Mouse (Mus musculus) embryonic facial prominence, embryonic 12.5 days (tissue): ENCODE measurements around the gene Zmat3. TPM values are rescaled to one million over a fixed set of nuclear protein-coding genes. Genes with fewer than 3 reads are reported as not detected.

Source experiments
- ATAC-seq: fragments of 200-750 bp; cut with Nextera tagmentation; 2 replicates; pipeline ENCODE4 v1.8.0; 2017; ENCODE audit not compliant: insufficient number of reproducible peaks, insufficient read depth, low FRiP score, low TSS enrichment
- H3K27ac ChIP-seq: fragments of 300-500 bp; sonication (generic); 2 replicates; pipeline ENCODE4 v1.5.1; 2016; ENCODE audit warnings: mild to moderate bottlenecking
- H3K27me3 ChIP-seq: fragments of 300-500 bp; sonication (generic); 2 replicates; pipeline ENCODE4 v1.6.1; 2016; ENCODE audit warnings: mild to moderate bottlenecking, moderate library complexity
- H3K36me3 ChIP-seq: fragments of 300-500 bp; sonication (generic); 2 replicates; pipeline ENCODE4 v1.6.1; 2016; ENCODE audit warnings: mild to moderate bottlenecking
- H3K4me1 ChIP-seq: fragments of 300-500 bp; sonication (generic); 2 replicates; pipeline ENCODE4 v1.6.1; 2016
- H3K4me2 ChIP-seq: fragments of 300-500 bp; sonication (generic); replicated peaks from 2 replicates; pipeline ENCODE4 v1.6.1; 2016; ENCODE audit warnings: mild to moderate bottlenecking, moderate library complexity
- H3K4me3 ChIP-seq: fragments of 300-500 bp; sonication (generic); 2 replicates; pipeline ENCODE4 v1.5.1; 2016; ENCODE audit warnings: mild to moderate bottlenecking
- H3K9ac ChIP-seq: fragments of 300-500 bp; sonication (generic); 2 replicates; pipeline ENCODE4 v1.6.1; 2016; ENCODE audit warnings: mild to moderate bottlenecking, moderate library complexity
- H3K9me3 ChIP-seq: fragments of 300-500 bp; sonication (generic); 2 replicates; pipeline ENCODE4 v1.6.1; 2016; ENCODE audit warnings: mild to moderate bottlenecking, moderate library complexity
- WGBS: fragments of 180-500 bp; shearing (Covaris S2); methylation state at CpG from one replicate; pipeline ENCODE4 v1.1.7; 2016; 5-methylcytosine and 5-hydroxymethylcytosine counted together
- polyA plus RNA-seq: library from polyadenylated mRNA; unstranded; fragments of >200 nt; fragmentation: Nextera tagmentation; extraction: Ambion mirVana; gene quantifications from 2 replicates; pipeline ENCODE4 v1.2.1, GENCODE M21; 2016

Gene Zmat3
- 5.2 TPM in 2 replicates for polyA plus RNA-seq

- H3K36me3 ChIP-seq, result no peaks in the 10 kb centered on the region
Measured at GRCm38 (mm10) chr3:32365546-32366245, at the start of gene Zmat3. TSS of gene Zmat3 (minus strand) at chr3:32366014.

GRCm38 (mm10) chr3:32414381-32414780, 48.6 kb upstream of the Zmat3 start:
- Histone ChIP-seq H3K27ac (no peak overlapping the region), H3K9me3 (no peaks in the 10 kb centered on the region), H3K4me1 (peaks cover 17% of the 10 kb centered on the region; the same call in 1 of the 2 replicates), H3K9ac (no peak overlapping the region), H3K4me3 (no peak overlapping the region), H3K4me2 (no peak overlapping the region), H3K36me3 (no peaks in the 10 kb centered on the region), H3K27me3 (no peaks in the 10 kb centered on the region)
- WGBS, result 49% methylated on average over 4 of the region's 4 CpGs
- ATAC-seq, result no peak

More at GRCm38 (mm10) chr3:32365546-32366245, at the start of gene Zmat3:
- Histone ChIP-seq H3K9me3 (no peaks in the 10 kb centered on the region), H3K4me3 (peak within 1 kb of the TSS; percentile 78), H3K27me3 (peaks cover 8% of the 10 kb centered on the region; the same call in 1 of the 2 replicates), H3K4me1 (peaks cover 15% of the 10 kb centered on the region; the same call in 1 of the 2 replicates), H3K27ac (peak within 1 kb of the TSS; percentile 69), H3K4me2 (peak within 1 kb of the TSS; percentile 83), H3K9ac (peak within 1 kb of the TSS; percentile 79)
- WGBS, result 5% methylated on average over 33 of the region's 48 CpGs
- peak; percentile 38; the same call in 1 of the 2 replicates for ATAC-seq

DNA sequence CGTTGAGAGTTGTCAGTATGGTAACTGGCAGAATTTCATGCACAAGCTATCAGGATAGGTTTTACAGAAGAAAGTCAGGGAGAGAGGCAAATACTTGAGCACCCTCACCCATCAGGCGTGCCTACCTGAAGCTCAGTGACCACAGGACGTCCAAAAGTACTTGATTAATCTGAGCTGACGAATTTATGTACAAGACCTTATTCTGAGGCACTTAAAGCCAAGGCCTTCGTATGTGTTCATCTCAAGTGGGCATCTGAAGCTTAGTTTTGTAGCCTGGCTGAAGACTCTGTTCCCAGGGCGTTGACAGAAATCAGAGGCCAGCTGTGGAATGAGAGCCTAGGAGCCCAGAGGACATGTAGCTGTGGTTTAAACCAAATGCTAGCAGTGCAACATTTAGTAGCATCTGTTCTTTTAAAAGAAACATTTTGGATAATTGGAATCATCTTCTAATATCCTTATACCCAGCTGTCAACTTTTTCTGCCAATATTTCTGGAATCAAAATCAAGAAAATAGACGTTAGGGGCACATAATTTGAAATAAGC, 46.8 kb upstream of the Zmat3 start:
- Histone ChIP-seq H3K9me3 (no peaks in the 10 kb centered on the region), H3K4me2 (no peak overlapping the region), H3K9ac (no peak overlapping the region), H3K36me3 (no peaks in the 10 kb centered on the region), H3K4me1 (peaks cover 20% of the 10 kb centered on the region; the same call in 1 of the 2 replicates), H3K4me3 (no peak overlapping the region), H3K27ac (no peak overlapping the region), H3K27me3 (no peaks in the 10 kb centered on the region)
- 77% methylated on average over 7 of the region's 7 CpGs for WGBS
- ATAC-seq, result no peak

- H3K36me3 ChIP-seq, result no peaks in the 10 kb centered on the region
- no peak overlapping the region for H3K27ac ChIP-seq
- 91% methylated on average over 3 of the region's 3 CpGs for WGBS
- H3K4me3 ChIP-seq, result no peak overlapping the region
- no peaks in the 10 kb centered on the region for H3K9me3 ChIP-seq
- H3K27me3 ChIP-seq, result no peaks in the 10 kb centered on the region
- no peak overlapping the region for H3K4me2 ChIP-seq
- no peak overlapping the region for H3K9ac ChIP-seq
- 0 out of 2 replicates have a peak, but pooled peaks cover 3% of the 10 kb centered on the region for H3K4me1 ChIP-seq
- no peak for ATAC-seq
Measured at GRCm38 (mm10) chr3:32408811-32409273, 43.0 kb upstream of the Zmat3 start.

- Histone ChIP-seq H3K4me1 (peaks cover 14% of the 10 kb centered on the region; the same call in 1 of the 2 replicates), H3K4me2 (no peak overlapping the region), H3K9ac (no peak overlapping the region), H3K4me3 (no peak overlapping the region), H3K27me3 (no peaks in the 10 kb centered on the region), H3K27ac (no peak overlapping the region), H3K36me3 (no peaks in the 10 kb centered on the region), H3K9me3 (no peaks in the 10 kb centered on the region)
- no peak for ATAC-seq
- 85% methylated on average over 6 of the region's 6 CpGs for whole genome bisulfite sequencing
Measured at GRCm38 (mm10) chr3:32406804-32407203, 41.0 kb upstream of the Zmat3 start.

- ATAC-seq, result no peak
- Histone ChIP-seq H3K27me3 (no peaks in the 10 kb centered on the region), H3K4me3 (no peak overlapping the region), H3K27ac (no peak overlapping the region), H3K4me2 (no peak overlapping the region), H3K9me3 (no peaks in the 10 kb centered on the region), H3K4me1 (peaks cover 16% of the 10 kb centered on the region), H3K36me3 (no peaks in the 10 kb centered on the region), H3K9ac (no peak overlapping the region)
- 87% methylated on average over 1 of the region's 1 CpGs for WGBS
Measured at GRCm38 (mm10) chr3:32405699-32406098, 39.9 kb upstream of the Zmat3 start.

- Histone ChIP-seq H3K9ac (no peak overlapping the region), H3K4me2 (no peak overlapping the region), H3K9me3 (no peaks in the 10 kb centered on the region), H3K36me3 (no peaks in the 10 kb centered on the region), H3K4me1 (peaks cover 34% of the 10 kb centered on the region), H3K27ac (0 out of 2 replicates have a peak overlapping the region, but pooled peaks have one; percentile 18), H3K27me3 (no peaks in the 10 kb centered on the region), H3K4me3 (no peak overlapping the region)
- WGBS, result 69% methylated on average over 7 of the region's 7 CpGs
- ATAC-seq, result no peak
Measured at GRCm38 (mm10) chr3:32402990-32403885, 37.4 kb upstream of the Zmat3 start.

DNA sequence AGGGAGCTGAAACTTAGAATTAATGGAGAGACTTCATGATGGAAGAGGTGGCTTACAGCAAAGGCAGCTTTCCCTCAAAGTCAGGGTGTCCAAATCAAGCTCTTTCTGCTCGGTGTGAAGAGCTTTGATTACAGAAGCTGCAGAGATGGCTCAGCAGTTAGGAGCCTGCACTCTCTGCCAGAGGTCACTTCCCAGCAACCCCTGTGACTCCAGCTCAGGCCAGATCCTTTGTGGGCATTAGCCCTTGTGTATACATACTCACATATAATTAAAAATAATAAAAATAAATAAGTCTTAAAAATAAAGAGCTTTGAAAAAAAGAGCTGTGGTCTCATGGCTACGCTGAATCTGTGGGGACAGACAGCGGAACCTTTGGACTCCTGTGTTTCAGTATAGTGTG, 35.8 kb upstream of the Zmat3 start:
- ATAC-seq, result no peak
- no peak overlapping the region for H3K4me2 ChIP-seq
- 73% methylated on average over 3 of the region's 3 CpGs for WGBS

GRCm38 (mm10) chr3:32399931-32400330, 34.1 kb upstream of the Zmat3 start:
- peak overlapping the region; percentile 31; the same call in 1 of the 2 replicates for H3K9ac ChIP-seq
- no peaks in the 10 kb centered on the region for H3K36me3 ChIP-seq
- ATAC-seq, result no peak
- H3K27ac ChIP-seq, result peak overlapping the region; percentile 8; the same call in 1 of the 2 replicates
- H3K4me1 ChIP-seq, result peaks cover 34% of the 10 kb centered on the region
- H3K4me3 ChIP-seq, result no peak overlapping the region
- H3K9me3 ChIP-seq, result no peaks in the 10 kb centered on the region
- whole genome bisulfite sequencing, result 38% methylated on average over 2 of the region's 2 CpGs
- H3K4me2 ChIP-seq, result peak overlapping the region; percentile 23; the same call in 1 of the 2 replicates
- H3K27me3 ChIP-seq, result no peaks in the 10 kb centered on the region

More for the DNA sequence above, 35.8 kb upstream of the Zmat3 start:
- Histone ChIP-seq H3K36me3 (no peaks in the 10 kb centered on the region), H3K9me3 (no peaks in the 10 kb centered on the region), H3K27ac (no peak overlapping the region), H3K4me3 (no peak overlapping the region), H3K4me1 (peaks cover 34% of the 10 kb centered on the region), H3K27me3 (no peaks in the 10 kb centered on the region), H3K9ac (no peak overlapping the region)

- no peak for ATAC-seq
- Histone ChIP-seq H3K27ac (0 out of 2 replicates have a peak overlapping the region, but pooled peaks have one; percentile 8), H3K4me3 (no peak overlapping the region), H3K36me3 (no peaks in the 10 kb centered on the region), H3K9me3 (no peaks in the 10 kb centered on the region), H3K4me1 (peaks cover 34% of the 10 kb centered on the region), H3K27me3 (no peaks in the 10 kb centered on the region), H3K9ac (no peak overlapping the region), H3K4me2 (peak overlapping the region; percentile 23; the same call in 1 of the 2 replicates)
- WGBS, result 37% methylated on average over 4 of the region's 4 CpGs
Measured at GRCm38 (mm10) chr3:32399381-32399780, 33.6 kb upstream of the Zmat3 start.

DNA sequence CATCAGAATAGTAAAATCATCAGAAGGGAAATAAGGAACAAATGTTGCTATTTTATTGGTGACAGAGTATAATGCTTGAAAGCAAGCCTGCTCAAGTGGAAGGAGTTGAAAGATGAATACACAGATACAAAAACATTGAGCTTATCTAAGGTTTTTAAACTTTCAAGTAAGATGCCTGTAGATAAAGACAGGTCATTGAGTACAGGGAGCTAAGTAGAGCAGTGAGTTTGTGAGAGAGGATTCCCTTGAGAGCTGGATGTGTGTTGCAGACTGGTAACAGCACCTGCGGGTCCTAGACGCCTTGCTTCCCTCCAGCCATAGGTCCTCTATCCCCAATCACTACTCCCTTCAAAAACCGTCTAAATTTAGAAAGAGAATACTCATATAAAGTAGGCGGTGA, 32.8 kb upstream of the Zmat3 start:
- ATAC-seq, result no peak
- no peak overlapping the region for H3K27ac ChIP-seq
- peak overlapping the region; percentile 71 for H3K4me2 ChIP-seq
- no peak overlapping the region for H3K9ac ChIP-seq
- H3K4me1 ChIP-seq, result peaks cover 34% of the 10 kb centered on the region
- peak overlapping the region; percentile 10; the same call in 1 of the 2 replicates for H3K4me3 ChIP-seq
- H3K27me3 ChIP-seq, result no peaks in the 10 kb centered on the region
- WGBS, result 30% methylated on average over 4 of the region's 4 CpGs
- H3K9me3 ChIP-seq, result no peaks in the 10 kb centered on the region
- no peaks in the 10 kb centered on the region for H3K36me3 ChIP-seq
